Mouse (Mus musculus) forebrain, embryonic 15.5 days (tissue): ENCODE results near the gene Tmem45b. TPM values are rescaled to one million over a fixed set of nuclear protein-coding genes. Genes with fewer than 3 reads are reported as not detected.
A peak's percentile ranks its signal among the peaks of the same experiment; 100 is the strongest.
"Not testable (repeated sequence)": the region's sequence is repeated elsewhere in the genome, so short reads cannot be mapped to it uniquely, and the experiment has no call there.

Experiments used
- ATAC-seq: fragments of 200-750 bp; cut with Nextera tagmentation; replicated peaks from 2 replicates; pipeline ENCODE4 v1.8.0; 2017; ENCODE audit warnings: mild to moderate bottlenecking, moderate TSS enrichment, moderate library complexity
- H3K27ac ChIP-seq: fragments of 300-500 bp; sonication (generic); replicated peaks from 2 replicates; pipeline ENCODE4 v1.5.1; 2015; ENCODE audit warnings: mild to moderate bottlenecking, inconsistent platforms
- H3K27me3 ChIP-seq: fragments of 300-500 bp; sonication (generic); 2 replicates; pipeline ENCODE4 v1.6.1; 2015; ENCODE audit warnings: inconsistent platforms
- H3K36me3 ChIP-seq: fragments of 300-500 bp; sonication (generic); 2 replicates; pipeline ENCODE4 v1.6.1; 2015; ENCODE audit warnings: mild to moderate bottlenecking, inconsistent platforms
- H3K4me1 ChIP-seq: fragments of 300-500 bp; sonication (generic); 2 replicates; pipeline ENCODE4 v1.6.1; 2015; ENCODE audit warnings: inconsistent platforms
- H3K4me2 ChIP-seq: fragments of 300-500 bp; sonication (generic); replicated peaks from 2 replicates; pipeline ENCODE4 v1.6.1; 2015; ENCODE audit warnings: mild to moderate bottlenecking, inconsistent platforms
- H3K4me3 ChIP-seq: fragments of 300-500 bp; sonication (generic); 2 replicates; pipeline ENCODE4 v1.5.1; 2015; ENCODE audit warnings: mild to moderate bottlenecking, inconsistent platforms
- H3K9ac ChIP-seq: fragments of 300-500 bp; sonication (generic); replicated peaks from 2 replicates; pipeline ENCODE4 v1.6.1; 2015; ENCODE audit warnings: mild to moderate bottlenecking, inconsistent platforms
- H3K9me3 ChIP-seq: fragments of 300-500 bp; sonication (generic); 2 replicates; pipeline ENCODE4 v1.6.1; 2016; ENCODE audit warnings: inconsistent platforms
- WGBS: fragments of 180-500 bp; shearing (Covaris S2); methylation state at CpG from one replicate; pipeline ENCODE4 v1.1.7; 2015; ENCODE audit warnings: mixed read lengths; 5-methylcytosine and 5-hydroxymethylcytosine counted together
- polyA plus RNA-seq: library from polyadenylated mRNA; unstranded; fragments of >200 nt; fragmentation: Nextera tagmentation; extraction: Ambion mirVana; gene quantifications from 2 replicates; pipeline ENCODE4 v1.2.1, GENCODE M21; 2015

The Tmem45b gene
- 0.09 TPM in 1 of 2 replicates, not detected in the other for polyA plus RNA-seq

DNA sequence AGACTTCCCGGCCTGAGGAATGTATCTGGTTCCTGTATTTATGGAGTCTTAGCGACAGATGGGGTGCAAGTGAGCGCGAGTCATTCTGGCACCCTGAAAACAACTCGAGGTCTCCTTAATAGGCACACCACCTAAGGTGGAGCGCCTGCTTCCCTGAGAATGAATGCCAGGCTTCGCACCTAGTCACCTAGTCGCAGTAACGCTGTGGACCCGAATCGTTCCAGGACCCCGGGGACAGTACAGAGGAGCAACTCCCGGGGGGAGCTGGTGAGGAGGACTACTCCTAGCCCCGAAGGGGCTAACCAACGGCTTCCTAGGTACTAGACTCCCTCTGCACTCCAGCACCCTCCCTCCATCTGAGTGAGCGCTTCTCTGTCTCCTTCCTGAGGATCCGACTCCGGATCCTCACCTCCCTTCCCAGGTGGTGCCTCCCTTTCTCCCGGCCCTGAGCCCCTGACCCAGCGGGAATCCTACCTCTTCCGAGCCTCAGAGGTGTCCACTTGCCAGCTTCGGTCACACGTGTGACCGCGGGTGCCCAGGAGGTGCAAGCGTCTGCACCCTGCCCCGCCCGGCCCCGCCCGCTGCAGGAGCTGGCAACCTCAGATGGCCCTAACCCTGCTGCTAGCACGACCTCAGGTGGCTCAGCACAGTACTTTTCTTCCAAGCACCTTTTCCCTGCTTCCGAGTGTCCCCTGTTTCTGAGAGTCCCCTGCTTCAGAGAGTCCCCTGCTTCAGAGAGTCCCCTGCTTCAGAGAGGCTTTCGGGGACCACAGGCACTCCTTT, at the start of gene Tmem45b:
Gene Tmem45b, minus strand, starts transcription at position 771 of the 783 bp plus-strand sequence.
- 7% methylated on average over 33 of the region's 33 CpGs for WGBS
- Histone ChIP-seq H3K4me2 (peak within 1 kb of the TSS; percentile 26), H3K9me3 (no peaks in the 10 kb centered on the region), H3K27ac (no peak within 1 kb of the TSS), H3K9ac (no peak within 1 kb of the TSS), H3K36me3 (no peaks in the 10 kb centered on the region), H3K27me3 (peaks cover 15% of the 10 kb centered on the region), H3K4me3 (peak within 1 kb of the TSS; percentile 14; the same call in 1 of the 2 replicates), H3K4me1 (peaks cover 7% of the 10 kb centered on the region)
- no peak for ATAC-seq

DNA sequence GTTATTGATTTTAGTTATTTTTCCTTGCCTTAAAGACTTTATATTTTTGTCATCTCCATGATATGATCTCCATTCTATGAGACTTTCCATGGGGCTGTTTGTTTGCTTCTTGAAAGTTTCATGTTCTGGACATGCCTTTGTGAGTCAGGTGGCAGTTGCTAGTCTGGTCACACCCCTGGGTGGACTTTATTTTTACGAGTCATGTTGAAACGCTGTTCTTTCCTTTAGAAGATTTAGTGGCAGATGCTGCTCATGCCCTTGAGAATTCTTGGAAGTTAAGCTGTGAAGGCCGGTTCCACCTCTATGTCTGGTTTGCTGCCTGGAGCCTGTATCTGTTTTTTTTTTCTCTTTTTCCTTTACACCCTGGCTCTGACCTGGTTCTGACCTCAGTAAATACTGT, 43.9 kb upstream of the Tmem45b start:
- no peaks in the 10 kb centered on the region for H3K36me3 ChIP-seq
- 89% methylated on average over 3 of the region's 3 CpGs for WGBS
- H3K9me3 ChIP-seq: no peaks in the 10 kb centered on the region
- no peak overlapping the region for H3K9ac ChIP-seq
- H3K27ac ChIP-seq: no peak overlapping the region
- H3K27me3 ChIP-seq: no peaks in the 10 kb centered on the region
- no peak overlapping the region for H3K4me2 ChIP-seq
- no peaks in the 10 kb centered on the region for H3K4me1 ChIP-seq
- H3K4me3 ChIP-seq: no peak overlapping the region
- no peak for ATAC-seq

- not testable (repeated sequence) for H3K27me3 ChIP-seq, H3K36me3 ChIP-seq, H3K9me3 ChIP-seq, H3K9ac ChIP-seq, H3K27ac ChIP-seq, H3K4me2 ChIP-seq, ATAC-seq, H3K4me3 ChIP-seq, H3K4me1 ChIP-seq
- WGBS: 85% methylated on average over 1 of the region's 1 CpGs
Measured at GRCm38 (mm10) chr9:31501221-31501620, 37.0 kb upstream of the Tmem45b start.

GRCm38 (mm10) chr9:31463190-31463589, 1.1 kb downstream of the Tmem45b start:
- no peak overlapping the region for H3K9ac ChIP-seq
- ATAC-seq: no peak
- no peaks in the 10 kb centered on the region for H3K9me3 ChIP-seq
- no peak overlapping the region for H3K4me2 ChIP-seq
- H3K36me3 ChIP-seq: no peaks in the 10 kb centered on the region
- WGBS: 54% methylated on average over 9 of the region's 9 CpGs
- peaks cover 7% of the 10 kb centered on the region for H3K4me1 ChIP-seq
- H3K4me3 ChIP-seq: no peak overlapping the region
- no peak overlapping the region for H3K27ac ChIP-seq
- H3K27me3 ChIP-seq: peaks cover 15% of the 10 kb centered on the region

DNA sequence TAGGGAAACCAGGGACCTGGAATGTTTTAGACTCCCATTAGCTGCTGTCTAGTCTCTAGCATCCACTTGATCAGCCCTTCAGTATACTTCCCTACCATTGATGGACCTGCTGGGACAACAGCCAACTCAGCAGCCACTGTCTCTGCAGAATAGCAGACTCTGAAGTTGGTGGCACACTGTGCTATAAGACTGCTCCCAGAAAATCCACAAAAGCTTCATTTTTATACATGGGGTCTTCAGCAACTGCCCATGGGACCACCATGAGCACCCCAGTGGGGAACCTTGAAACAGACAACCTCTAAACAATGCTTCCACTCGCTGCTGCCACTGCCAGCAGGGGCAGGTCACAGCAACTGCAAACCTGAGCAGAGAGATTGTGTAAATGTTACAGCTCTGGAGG, 9.9 kb downstream of the Tmem45b start:
- Histone ChIP-seq H3K27ac (no peak overlapping the region), H3K4me3 (no peak overlapping the region), H3K36me3 (no peaks in the 10 kb centered on the region), H3K9me3 (no peaks in the 10 kb centered on the region), H3K4me1 (no peaks in the 10 kb centered on the region), H3K4me2 (no peak overlapping the region), H3K9ac (no peak overlapping the region), H3K27me3 (no peaks in the 10 kb centered on the region)
- ATAC-seq: no peak
- 36% methylated on average over 1 of the region's 1 CpGs for WGBS

DNA sequence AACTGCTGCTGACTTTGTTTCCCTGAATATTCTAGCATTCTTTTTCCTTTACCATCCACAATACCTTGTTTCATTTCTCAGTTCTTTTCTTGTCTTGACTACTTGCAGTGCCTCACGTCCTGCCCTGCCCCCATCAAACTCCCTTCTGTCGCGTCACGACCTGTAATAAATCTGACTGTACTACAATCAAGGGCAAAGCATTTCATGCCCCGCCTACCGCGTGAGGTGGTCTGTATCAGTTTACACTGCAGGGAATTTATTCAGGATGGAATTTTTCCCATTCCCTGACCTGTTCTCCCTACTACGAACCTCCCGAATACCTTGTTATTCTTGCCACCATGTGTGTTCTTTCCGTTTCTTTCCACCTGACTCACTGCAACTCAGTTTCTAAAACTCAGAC, 12.1 kb downstream of the Tmem45b start:
- H3K9me3 ChIP-seq: no peaks in the 10 kb centered on the region
- H3K9ac ChIP-seq: no peak overlapping the region
- 85% methylated on average over 10 of the region's 10 CpGs for WGBS
- no peak overlapping the region for H3K4me3 ChIP-seq
- H3K27me3 ChIP-seq: no peaks in the 10 kb centered on the region
- H3K4me1 ChIP-seq: no peaks in the 10 kb centered on the region
- H3K36me3 ChIP-seq: no peaks in the 10 kb centered on the region
- no peak overlapping the region for H3K27ac ChIP-seq
- ATAC-seq: no peak
- no peak overlapping the region for H3K4me2 ChIP-seq

DNA sequence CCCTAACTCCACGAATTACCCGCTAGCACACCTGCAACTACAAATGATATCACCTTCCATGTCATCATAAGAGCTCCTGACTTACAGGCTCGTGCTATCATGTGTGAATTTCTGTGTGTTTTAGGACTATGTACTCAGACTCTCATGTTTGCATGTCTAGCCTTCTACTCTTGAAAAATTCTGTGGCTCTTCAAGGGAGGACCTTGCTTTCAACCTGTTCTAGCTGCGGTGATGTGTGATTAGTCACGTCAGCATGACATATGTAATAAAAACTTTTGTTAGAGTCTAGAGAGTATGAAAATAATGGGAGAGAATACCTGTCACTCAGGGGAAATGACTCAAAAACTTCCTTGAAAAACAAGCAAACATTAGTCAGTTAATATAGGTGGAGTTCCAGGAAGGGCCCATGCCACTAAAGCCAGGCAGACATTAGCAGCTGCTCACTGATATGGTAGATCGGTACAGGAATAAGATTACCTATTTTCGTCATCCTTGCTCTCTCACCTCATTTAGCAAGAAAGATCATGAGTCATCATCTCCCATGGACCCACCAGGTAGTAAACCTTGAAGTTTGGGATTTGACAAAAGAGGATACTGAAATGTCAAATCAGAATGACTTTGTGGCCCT, 15.0 kb downstream of the Tmem45b start:
- ATAC-seq: no peak
- 89% methylated on average over 7 of the region's 7 CpGs for WGBS
- Histone ChIP-seq H3K4me1 (no peaks in the 10 kb centered on the region), H3K27me3 (no peaks in the 10 kb centered on the region), H3K4me3 (no peak overlapping the region), H3K9me3 (no peaks in the 10 kb centered on the region), H3K9ac (no peak overlapping the region), H3K27ac (no peak overlapping the region), H3K4me2 (no peak overlapping the region), H3K36me3 (no peaks in the 10 kb centered on the region)

GRCm38 (mm10) chr9:31444236-31444635, 20.0 kb downstream of the Tmem45b start:
- no peak for ATAC-seq
- no peaks in the 10 kb centered on the region for H3K4me1 ChIP-seq
- no peak overlapping the region for H3K4me2 ChIP-seq
- no peak overlapping the region for H3K4me3 ChIP-seq
- no peaks in the 10 kb centered on the region for H3K36me3 ChIP-seq
- H3K27me3 ChIP-seq: no peaks in the 10 kb centered on the region
- 81% methylated on average over 8 of the region's 8 CpGs for WGBS
- no peak overlapping the region for H3K9ac ChIP-seq
- H3K9me3 ChIP-seq: no peaks in the 10 kb centered on the region
- H3K27ac ChIP-seq: no peak overlapping the region

GRCm38 (mm10) chr9:31441487-31441886, 22.8 kb downstream of the Tmem45b start:
- Histone ChIP-seq H3K4me1 (no peaks in the 10 kb centered on the region), H3K4me3 (no peak overlapping the region), H3K27me3 (no peaks in the 10 kb centered on the region), H3K36me3 (no peaks in the 10 kb centered on the region), H3K27ac (no peak overlapping the region), H3K4me2 (no peak overlapping the region), H3K9ac (no peak overlapping the region), H3K9me3 (no peaks in the 10 kb centered on the region)
- ATAC-seq: no peak
- WGBS: 86% methylated on average over 3 of the region's 3 CpGs

- Histone ChIP-seq H3K27me3 (no peaks in the 10 kb centered on the region), H3K36me3 (no peaks in the 10 kb centered on the region), H3K4me1 (no peaks in the 10 kb centered on the region), H3K27ac (no peak overlapping the region), H3K4me3 (no peak overlapping the region), H3K9me3 (no peaks in the 10 kb centered on the region), H3K9ac (no peak overlapping the region), H3K4me2 (no peak overlapping the region)
- no peak for ATAC-seq
- 85% methylated on average over 5 of the region's 5 CpGs for WGBS
Measured at GRCm38 (mm10) chr9:31440366-31440765, 23.9 kb downstream of the Tmem45b start.

DNA sequence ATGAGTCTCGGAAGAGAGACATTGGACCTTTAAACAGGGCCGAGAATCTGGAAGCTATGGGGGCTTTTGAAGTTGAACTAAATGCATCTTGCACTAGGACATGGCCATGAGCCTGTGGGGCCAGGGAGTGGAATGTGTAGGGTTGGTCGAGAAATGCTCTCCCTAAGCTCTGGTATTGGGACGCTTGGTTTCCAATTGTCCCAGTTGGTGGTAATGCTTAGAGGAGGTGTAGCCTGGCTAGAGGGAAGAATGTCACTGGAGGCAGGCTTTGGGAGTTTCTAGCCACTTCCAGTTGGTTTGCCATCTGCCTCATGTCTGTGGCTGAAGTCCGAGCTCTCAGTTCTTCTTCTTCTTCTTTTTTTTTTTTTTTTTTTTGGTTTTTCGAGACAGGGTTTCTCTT, 24.9 kb downstream of the Tmem45b start:
- no peak overlapping the region for H3K4me2 ChIP-seq
- no peaks in the 10 kb centered on the region for H3K9me3 ChIP-seq
- H3K36me3 ChIP-seq: no peaks in the 10 kb centered on the region
- no peak overlapping the region for H3K4me3 ChIP-seq
- WGBS: 82% methylated on average over 6 of the region's 6 CpGs
- H3K27ac ChIP-seq: no peak overlapping the region
- no peak overlapping the region for H3K9ac ChIP-seq
- H3K4me1 ChIP-seq: no peaks in the 10 kb centered on the region
- no peak for ATAC-seq
- H3K27me3 ChIP-seq: no peaks in the 10 kb centered on the region

GRCm38 (mm10) chr9:31438834-31439233, 25.4 kb downstream of the Tmem45b start:
- H3K4me3 ChIP-seq: no peak overlapping the region
- ATAC-seq: no peak
- no peaks in the 10 kb centered on the region for H3K4me1 ChIP-seq
- H3K9me3 ChIP-seq: no peaks in the 10 kb centered on the region
- no peak overlapping the region for H3K4me2 ChIP-seq
- no peak overlapping the region for H3K9ac ChIP-seq
- H3K27ac ChIP-seq: no peak overlapping the region
- no peaks in the 10 kb centered on the region for H3K36me3 ChIP-seq
- H3K27me3 ChIP-seq: no peaks in the 10 kb centered on the region
- 65% methylated on average over 5 of the region's 5 CpGs for WGBS
